ENCODE assay signal across 29 mouse cellular contexts in genomic region chr2:77182996-77183380, GRCm38 (mm10). TPM values are rescaled to one million over a fixed set of nuclear protein-coding genes. Genes with fewer than 3 reads are reported as not detected.
DNase-seq lines count a peak whose midpoint lies in the region; ATAC-seq and TF ChIP-seq lines count a peak whose summit lies in the region.
"Had no signal": no experiment of that assay in that cellular context is flagged by ENCODE, and none has a peak within 500 bp of the region (broad histone marks: within the 10 kb centered on the region; RNA-seq: fewer than 3 reads in every experiment).

No protein-coding gene starts in this region.

- peaks cover 27% of the 10 kb centered on the region for H3K4me1 ChIP-seq in heart, embryonic 10.5 days
- H3K4me1 ChIP-seq in lung, embryonic 14.5 days (ENCODE audit: insufficient read depth), result 0 out of 2 replicates have a peak, but pooled peaks cover 4% of the 10 kb centered on the region
- H3K4me1 ChIP-seq in heart, embryonic 14.5 days (ENCODE audit: control insufficient read depth in 2 of 2, insufficient read depth in 2 of 2, low read length in 2 of 2), result peaks cover 14 to 35% of the 10 kb centered on the region in 2 experiments
- H3K4me1 ChIP-seq in olfactory bulb, adult 2 months (ENCODE audit: control insufficient read depth, insufficient read depth, low read length), result peaks cover 5% of the 10 kb centered on the region; the same call in 1 of the 2 replicates
- H3K4me1 ChIP-seq: embryonic facial prominence, embryonic 10.5 days; forebrain, embryonic 10.5 days; hindbrain, embryonic 10.5 days; kidney, embryonic 15.5 days; limb, embryonic 15.5 days; midbrain, embryonic 12.5 days had no signal

- H3K9me3 ChIP-seq in heart, embryonic 10.5 days, result no peaks in the 10 kb centered on the region
- no peaks in the 10 kb centered on the region for H3K9me3 ChIP-seq in lung, embryonic 14.5 days (ENCODE audit: low read depth, low read length)
- H3K9me3 ChIP-seq in heart, embryonic 14.5 days (ENCODE audit: control insufficient read depth, low read length), result no peaks in the 10 kb centered on the region
- H3K9me3 ChIP-seq: embryonic facial prominence, embryonic 10.5 days; forebrain, embryonic 10.5 days; hindbrain, embryonic 10.5 days; kidney, embryonic 15.5 days; limb, embryonic 15.5 days; midbrain, embryonic 12.5 days had no signal

- H3K36me3 ChIP-seq in heart, embryonic 10.5 days, result peaks cover 10% of the 10 kb centered on the region
- peaks cover 22% of the 10 kb centered on the region; the same call in 1 of the 2 replicates for H3K36me3 ChIP-seq in lung, embryonic 14.5 days (ENCODE audit: insufficient read depth)
- H3K36me3 ChIP-seq in heart, embryonic 14.5 days (ENCODE audit: control insufficient read depth, insufficient read depth, low read length), result peaks cover 7% of the 10 kb centered on the region; the same call in 1 of the 2 replicates
- H3K36me3 ChIP-seq: G1E had no signal

- TF ChIP-seq POLR2A in olfactory bulb, adult 2 months (IDR thresholded peaks at IDR 0.05; ENCODE audit: insufficient read depth, low read depth, low read length), result no peak

- 57% methylated on average over 6 of the region's 6 CpGs for WGBS in heart, embryonic 10.5 days
- 74% methylated on average over 6 of the region's 6 CpGs for WGBS in lung, embryonic 14.5 days
- 32% methylated on average over 6 of the region's 6 CpGs for WGBS in heart, embryonic 14.5 days
- WGBS in olfactory bulb, adult 2 months, result 70% methylated on average over 6 of the region's 6 CpGs

- no peak overlapping the region for H3K9ac ChIP-seq in lung, embryonic 14.5 days
- peak overlapping the region; percentile 69; the same call in 1 of the 2 replicates for H3K9ac ChIP-seq in heart, embryonic 14.5 days (ENCODE audit: low read length)
- H3K9ac ChIP-seq: kidney, embryonic 15.5 days; limb, embryonic 15.5 days; liver, embryonic 14.5 days; midbrain, embryonic 12.5 days had no signal

- no peak overlapping the region for H3K4me2 ChIP-seq in lung, embryonic 14.5 days
- H3K4me2 ChIP-seq in heart, embryonic 14.5 days (ENCODE audit: low read length), result peak overlapping the region; percentile 37; the same call in 1 of the 2 replicates
- H3K4me2 ChIP-seq: kidney, embryonic 15.5 days; limb, embryonic 15.5 days; midbrain, embryonic 12.5 days had no signal

- ATAC-seq in lung, embryonic 14.5 days (ENCODE audit: insufficient read depth), result no peak
- no peak for ATAC-seq in heart, embryonic 14.5 days (ENCODE audit: insufficient number of reproducible peaks, insufficient read depth, low FRiP score, low read depth)
- ATAC-seq: forebrain, embryonic 16.5 days; intestine, postnatal 0 days; Patski had no signal

- TF ChIP-seq CTCF in lung, embryonic 14.5 days (IDR thresholded peaks at IDR 0.05; ENCODE audit: low read depth), result no peak
- no peak for TF ChIP-seq CTCF in olfactory bulb, adult 2 months (IDR thresholded peaks at IDR 0.05; ENCODE audit: insufficient read depth, low read depth, low read length)

- no peaks in the 10 kb centered on the region for H3K27me3 ChIP-seq in heart, embryonic 10.5 days (ENCODE audit: insufficient read depth, poor library complexity, severe bottlenecking)
- H3K27me3 ChIP-seq in lung, embryonic 14.5 days (ENCODE audit: insufficient read depth, low read length), result no peaks in the 10 kb centered on the region
- no peaks in the 10 kb centered on the region for H3K27me3 ChIP-seq in heart, embryonic 14.5 days (ENCODE audit: control insufficient read depth, insufficient read depth, low read length)
- H3K27me3 ChIP-seq: CH12.LX; kidney, embryonic 15.5 days; limb, embryonic 15.5 days; midbrain, embryonic 12.5 days; Patski had no signal

- DNase-seq in heart, embryonic 10.5 days (ENCODE audit: low spot score), result no peak
- no peak for DNase-seq in heart, postnatal 4 days
- DNase-seq in lung, embryonic 14.5 days, result no peak
- no peak for DNase-seq in lung, postnatal 4 days
- DNase-seq in adipocyte (ENCODE audit: low spot score), result no peak
- DNase-seq: adrenal gland, adult 2 months; B cell, adult 2 months; cerebellum, adult 11-12 months; cerebellum, postnatal 10 days; kidney, postnatal 4 days; left cerebral cortex, postnatal 4 days; right cerebral cortex, postnatal 14 days; spleen, adult 18-20 months; thymus, postnatal 14 days had no signal

- H3K27ac ChIP-seq in heart, embryonic 10.5 days, result peak overlapping the region; percentile 87
- peak overlapping the region; percentile 54; the same call in 1 of the 2 replicates for H3K27ac ChIP-seq in lung, embryonic 14.5 days (ENCODE audit: low read depth)
- H3K27ac ChIP-seq in heart, embryonic 14.5 days (replicated peaks in 1 of 2; ENCODE audit: control insufficient read depth in 1 of 2, insufficient read depth in 1 of 2, low read depth in 2 of 2, low read length in 2 of 2), result peak overlapping the region; percentile 94 to 97
- H3K27ac ChIP-seq in olfactory bulb, adult 2 months (ENCODE audit: insufficient read depth, low read depth, low read length), result 0 out of 2 replicates have a peak overlapping the region, but pooled peaks have one; percentile 5
- H3K27ac ChIP-seq: embryonic facial prominence, embryonic 10.5 days; forebrain, embryonic 10.5 days; hindbrain, embryonic 10.5 days; kidney, embryonic 15.5 days; limb, embryonic 15.5 days; liver, embryonic 14.5 days; midbrain, embryonic 12.5 days had no signal

- no peak overlapping the region for H3K4me3 ChIP-seq in heart, embryonic 10.5 days
- H3K4me3 ChIP-seq in lung, embryonic 14.5 days (ENCODE audit: low read depth, low read length), result no peak overlapping the region
- H3K4me3 ChIP-seq in heart, embryonic 14.5 days (ENCODE audit: control insufficient read depth in 1 of 2, insufficient read depth in 1 of 2, low read depth in 1 of 2, low read length in 2 of 2), result no peak overlapping the region
- H3K4me3 ChIP-seq in olfactory bulb, adult 2 months (ENCODE audit: insufficient read depth, low read depth, low read length), result no peak overlapping the region
- H3K4me3 ChIP-seq: embryonic facial prominence, embryonic 10.5 days; forebrain, embryonic 10.5 days; hindbrain, embryonic 10.5 days; kidney, embryonic 15.5 days; limb, embryonic 15.5 days; midbrain, embryonic 12.5 days had no signal

RNA-seq across cellular contexts. Expression of gene Ccdc141, which starts 12.6 kb away (rescaled TPM):
- polyA plus RNA-seq in heart, embryonic 10.5 days (2016; fragmentation: Nextera tagmentation; extraction: Ambion mirVana), result 150 and 241 TPM in 2 replicates
- total RNA-seq in heart, postnatal 4 days (2021), result 100 to 1,000 TPM; 228 to 229 TPM
- 8.4 and 15.0 TPM in 2 replicates for polyA plus RNA-seq in lung, embryonic 14.5 days (2014; fragmentation: Nextera tagmentation; extraction: Ambion mirVana)
- 189 and 213 TPM in 2 replicates for polyA plus RNA-seq in heart, embryonic 14.5 days (2014; fragmentation: Nextera tagmentation; extraction: Ambion mirVana)
- polyA plus RNA-seq in olfactory bulb, adult 2 months (2012; ENCODE audit: insufficient read depth, insufficient read length, low replicate concordance, missing spikeins), result not detected in 2 replicates
- total RNA-seq: CH12.LX; neutrophil, adult 5-6 weeks had no signal
- polyA plus RNA-seq: G1E had no signal

Comparison
In these comparisons a context has a peak if more than half of its experiments do, and no peak if none do; other contexts are left out.
1. H3K27ac ChIP-seq: peak in every context shown above with its lines; median percentile 96 in heart, embryonic 14.5 days; 87 in heart, embryonic 10.5 days; 54 in lung, embryonic 14.5 days; 5 in olfactory bulb, adult 2 months.